Mouse (Mus musculus): ENCODE measurements around the gene Pcdh10. TPM values are rescaled to one million over a fixed set of nuclear protein-coding genes. Genes with fewer than 3 reads are reported as not detected.

Pcdh10 gene
- polyA plus RNA-seq (2015; fragmentation: Nextera tagmentation; extraction: Ambion mirVana), result 0.14 and 0.22 TPM in 2 replicates

DNA sequence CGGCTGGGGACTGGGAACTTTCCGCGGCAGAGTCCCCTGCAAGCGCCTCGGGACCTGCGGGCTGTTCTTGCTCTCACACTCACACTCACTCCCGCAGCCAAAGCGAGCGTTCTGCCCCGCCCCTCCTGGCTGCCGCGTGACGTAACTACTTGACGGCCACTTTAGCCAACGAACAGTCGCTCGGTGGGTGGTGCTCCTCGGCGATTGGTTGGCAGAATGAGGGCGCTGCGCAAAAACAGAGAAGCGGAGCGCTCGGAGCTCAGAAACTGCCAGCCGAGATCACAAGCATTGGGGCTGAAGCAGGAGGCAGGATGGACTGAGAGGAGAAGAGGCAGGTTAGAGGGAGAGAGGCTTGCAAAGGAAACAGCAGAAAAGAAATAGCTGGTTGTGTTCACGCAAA lies at the start of gene Pcdh10:
Pcdh10 (plus strand) TSS at position 254 of the 400 bp plus-strand sequence.
- H3K9ac ChIP-seq (ENCODE audit: low read depth, low read length), result no peak within 1 kb of the TSS
- H3K27ac ChIP-seq, result no peak within 1 kb of the TSS
- peak; percentile 95 for DNase-seq (ENCODE audit: low spot score)
- H3K27me3 ChIP-seq (ENCODE audit: insufficient read depth, low read length), result peaks cover 39% of the 10 kb centered on the region
- no peaks in the 10 kb centered on the region for H3K36me3 ChIP-seq (ENCODE audit: insufficient read depth, low read length)
- peak within 1 kb of the TSS; percentile 48 for H3K4me3 ChIP-seq (replicated peaks; ENCODE audit: low read depth, low read length)
- H3K4me2 ChIP-seq (ENCODE audit: low read length), result peak within 1 kb of the TSS; percentile 95
- ATAC-seq (replicated peaks; ENCODE audit: low FRiP score, low read depth), result peak; percentile 91
- WGBS, result under 1% methylated on average over 26 of the region's 26 CpGs
- no peaks in the 10 kb centered on the region for H3K9me3 ChIP-seq (replicated peaks; ENCODE audit: low read length)
- peaks cover 28% of the 10 kb centered on the region for H3K4me1 ChIP-seq (replicated peaks; ENCODE audit: insufficient read depth, low read length)
- TF ChIP-seq CTCF (IDR thresholded peaks at IDR 0.05; ENCODE audit: low read depth), result peak; percentile 27; the same call in 1 of the 2 replicates

DNA sequence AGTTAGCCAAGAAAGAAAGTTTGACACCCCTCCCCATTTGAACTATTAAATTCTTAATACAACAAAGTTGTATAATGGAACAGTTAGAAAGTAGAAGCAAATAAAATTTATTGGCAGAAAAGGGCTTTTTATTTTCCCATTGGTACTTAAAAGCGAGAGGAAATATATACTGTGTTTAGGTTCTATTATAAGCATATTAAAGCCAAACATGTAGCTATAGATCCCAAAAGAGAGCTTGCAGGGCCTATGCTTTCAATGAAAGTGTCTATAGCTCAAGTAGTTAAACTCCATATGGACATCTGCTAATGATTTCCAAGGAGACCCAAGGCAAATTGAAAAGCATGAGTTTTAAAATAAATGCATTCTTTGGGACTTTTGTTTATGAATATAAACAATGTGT lies 22.3 kb upstream of the Pcdh10 start:
- Histone ChIP-seq H3K27ac (no peak overlapping the region), H3K4me1 (replicated peaks; ENCODE audit: insufficient read depth, low read length) (no peaks in the 10 kb centered on the region), H3K4me3 (replicated peaks; ENCODE audit: low read depth, low read length) (no peak overlapping the region), H3K27me3 (ENCODE audit: insufficient read depth, low read length) (no peaks in the 10 kb centered on the region), H3K36me3 (ENCODE audit: insufficient read depth, low read length) (no peaks in the 10 kb centered on the region), H3K4me2 (ENCODE audit: low read length) (no peak overlapping the region), H3K9ac (ENCODE audit: low read depth, low read length) (no peak overlapping the region), H3K9me3 (replicated peaks; ENCODE audit: low read length) (no peaks in the 10 kb centered on the region)
- no peak for TF ChIP-seq CTCF (IDR thresholded peaks at IDR 0.05; ENCODE audit: low read depth)
- ATAC-seq (replicated peaks; ENCODE audit: low FRiP score, low read depth) (no peak), DNase-seq (ENCODE audit: low spot score) (no peak)
- 81% methylated on average over 1 of the region's 1 CpGs for WGBS

DNA sequence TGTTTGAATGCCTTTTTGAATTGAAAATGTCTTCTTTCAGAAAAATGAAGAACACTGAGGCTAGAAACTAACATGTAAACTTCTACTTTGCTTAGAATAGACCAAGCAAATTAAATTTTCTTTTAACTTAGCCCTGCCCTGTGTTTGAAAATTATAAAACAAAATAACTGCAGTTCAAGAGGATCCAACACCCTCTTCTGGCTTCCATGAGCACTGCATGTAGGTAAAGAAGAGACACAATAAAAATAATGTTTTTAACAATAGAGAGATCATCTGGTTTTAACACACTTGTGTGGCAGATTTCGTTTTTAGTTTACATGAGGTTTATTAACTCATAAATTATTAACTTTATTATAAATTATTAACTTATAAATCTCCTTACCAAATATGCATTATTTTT lies 9.2 kb upstream of the Pcdh10 start:
- no peak for DNase-seq (ENCODE audit: low spot score)
- Histone ChIP-seq H3K4me2 (ENCODE audit: low read length) (no peak overlapping the region), H3K9ac (ENCODE audit: low read depth, low read length) (no peak overlapping the region), H3K27ac (no peak overlapping the region), H3K36me3 (ENCODE audit: insufficient read depth, low read length) (no peaks in the 10 kb centered on the region), H3K4me1 (replicated peaks; ENCODE audit: insufficient read depth, low read length) (no peaks in the 10 kb centered on the region), H3K9me3 (replicated peaks; ENCODE audit: low read length) (no peaks in the 10 kb centered on the region), H3K27me3 (ENCODE audit: insufficient read depth, low read length) (no peaks in the 10 kb centered on the region), H3K4me3 (replicated peaks; ENCODE audit: low read depth, low read length) (no peak overlapping the region)
- no peak for ATAC-seq (replicated peaks; ENCODE audit: low FRiP score, low read depth)
- peak; percentile 40; the same call in 1 of the 2 replicates for TF ChIP-seq CTCF (IDR thresholded peaks at IDR 0.05; ENCODE audit: low read depth)
- 54% methylated on average over 1 of the region's 1 CpGs for WGBS

DNA sequence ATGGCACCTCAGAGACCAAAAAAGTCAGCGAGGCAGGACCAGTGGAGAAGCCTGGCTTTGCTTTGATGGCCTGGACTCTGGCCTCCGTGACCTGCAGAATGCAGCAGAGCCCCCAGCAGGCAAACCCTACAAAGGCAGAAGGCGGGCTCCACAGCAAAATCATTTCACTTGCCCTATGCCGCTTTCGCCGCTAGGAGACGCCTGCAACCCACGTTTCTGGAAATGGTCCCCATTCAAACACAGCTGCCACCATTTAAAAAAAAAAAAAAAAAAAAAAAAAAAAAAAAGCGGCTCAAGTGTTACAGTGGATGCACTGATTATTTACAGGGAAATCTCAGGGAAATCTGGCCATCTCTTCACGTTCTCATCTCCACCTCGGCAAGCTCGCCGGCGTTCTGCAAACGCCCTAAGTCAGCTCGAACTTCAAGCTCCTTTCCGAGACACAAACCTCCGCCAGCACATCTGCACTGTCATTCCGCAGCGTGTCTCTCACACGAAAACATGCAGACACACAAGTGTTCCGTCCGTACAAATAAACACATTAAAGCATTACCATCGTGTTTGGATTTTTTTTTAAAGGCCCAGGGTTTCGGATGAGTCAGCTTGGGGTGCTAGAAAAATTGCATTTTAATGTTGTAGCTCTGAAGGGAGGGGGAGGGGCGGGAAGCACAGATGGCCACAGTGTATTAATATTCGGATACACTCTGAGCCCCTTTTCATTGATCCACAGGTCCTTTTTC lies 2.3 kb upstream of the Pcdh10 start:
- H3K27me3 ChIP-seq (ENCODE audit: insufficient read depth, low read length), result peaks cover 24% of the 10 kb centered on the region
- peak overlapping the region; percentile 95 for H3K4me2 ChIP-seq (ENCODE audit: low read length)
- H3K27ac ChIP-seq, result no peak overlapping the region
- DNase-seq (ENCODE audit: low spot score) (peak; percentile 85), ATAC-seq (replicated peaks; ENCODE audit: low FRiP score, low read depth) (0 out of 2 replicates have a peak, but pooled peaks have one; percentile 12)
- no peaks in the 10 kb centered on the region for H3K36me3 ChIP-seq (ENCODE audit: insufficient read depth, low read length)
- peak; percentile 83 for TF ChIP-seq CTCF (IDR thresholded peaks at IDR 0.05; ENCODE audit: low read depth)
- H3K4me3 ChIP-seq (replicated peaks; ENCODE audit: low read depth, low read length), result peak overlapping the region; percentile 48
- under 1% methylated on average over 27 of the region's 27 CpGs for WGBS
- no peak overlapping the region for H3K9ac ChIP-seq (ENCODE audit: low read depth, low read length)
- H3K4me1 ChIP-seq (replicated peaks; ENCODE audit: insufficient read depth, low read length), result peaks cover 21% of the 10 kb centered on the region
- H3K9me3 ChIP-seq (replicated peaks; ENCODE audit: low read length), result no peaks in the 10 kb centered on the region

DNA sequence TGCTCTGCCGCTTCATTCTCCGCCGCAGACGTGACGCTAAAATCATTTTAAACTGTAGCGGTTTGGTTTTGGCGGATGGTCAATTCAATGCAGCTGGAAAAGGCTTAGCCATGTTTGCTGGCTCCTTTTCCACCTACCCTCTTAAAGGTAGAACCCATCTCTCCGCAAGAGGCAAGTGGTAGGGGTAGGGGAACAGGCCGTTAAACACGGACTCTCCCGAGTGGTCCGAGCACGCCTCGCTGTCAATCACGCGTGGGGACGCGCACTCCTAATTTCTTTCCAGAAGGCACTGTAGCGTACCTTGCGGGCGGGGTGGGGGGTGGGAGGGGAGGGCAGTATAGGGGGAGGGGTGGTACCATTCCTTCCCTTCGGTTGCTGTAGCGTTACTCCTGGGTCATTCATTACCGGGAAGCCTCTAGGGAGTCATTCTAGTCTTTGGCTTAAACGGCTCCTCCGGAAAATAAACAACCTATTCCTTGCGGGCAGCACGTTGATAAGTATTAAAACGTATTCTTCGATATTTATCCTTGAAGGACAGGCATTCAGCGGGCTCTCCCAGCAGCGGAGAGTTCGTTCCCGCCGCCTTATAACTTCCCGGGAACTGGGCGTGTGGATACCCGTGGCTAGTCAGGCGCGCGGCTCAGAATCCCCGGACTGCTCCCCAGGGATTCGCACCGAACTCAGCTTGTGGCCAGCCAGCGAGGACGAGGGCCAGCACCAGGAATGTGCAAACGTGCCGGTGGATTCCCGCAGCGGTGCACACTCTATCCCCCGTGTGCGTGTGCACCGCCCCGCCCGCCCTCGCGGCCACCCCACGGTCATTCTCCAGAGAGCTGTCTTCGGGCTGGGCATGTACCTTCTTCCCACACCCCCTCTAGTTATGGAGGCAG lies 1.5 kb upstream of the Pcdh10 start:
- WGBS, result under 1% methylated on average over 59 of the region's 59 CpGs

DNA sequence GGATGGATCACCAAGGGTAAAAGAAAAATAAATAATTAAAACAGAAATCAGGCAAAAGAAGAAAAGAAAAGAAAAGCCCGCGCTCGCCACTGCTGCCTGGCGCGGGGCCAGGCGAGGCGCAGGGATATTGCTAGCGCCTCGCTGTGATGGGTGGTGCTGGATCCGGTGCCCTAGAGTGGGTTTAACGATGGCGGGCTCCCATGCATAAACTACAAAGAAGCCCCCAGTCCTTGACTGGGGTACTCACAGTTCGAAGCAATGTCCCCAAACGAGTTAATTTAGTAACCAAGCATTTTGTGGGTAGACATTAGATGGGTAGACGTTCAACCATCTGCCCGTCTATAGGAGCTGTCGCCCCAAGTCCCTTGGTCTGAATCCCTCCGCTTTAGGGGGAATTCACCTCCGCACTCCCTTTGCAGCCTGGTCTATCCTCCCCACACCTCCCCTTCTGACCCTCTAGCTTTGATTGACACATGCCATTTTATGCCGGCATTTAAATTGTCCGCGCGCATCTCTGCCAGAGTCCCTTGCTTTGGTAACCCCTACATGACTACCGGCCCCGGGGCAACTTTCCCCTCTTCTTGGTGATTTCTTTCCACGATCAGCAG lies 703 bp upstream of the Pcdh10 start:
- no peaks in the 10 kb centered on the region for H3K36me3 ChIP-seq (ENCODE audit: insufficient read depth, low read length)
- peaks cover 28% of the 10 kb centered on the region for H3K4me1 ChIP-seq (replicated peaks; ENCODE audit: insufficient read depth, low read length)
- peak overlapping the region; percentile 48 for H3K4me3 ChIP-seq (replicated peaks; ENCODE audit: low read depth, low read length)
- H3K27me3 ChIP-seq (ENCODE audit: insufficient read depth, low read length), result peaks cover 37% of the 10 kb centered on the region
- no peak for DNase-seq (ENCODE audit: low spot score)
- no peak for TF ChIP-seq CTCF (IDR thresholded peaks at IDR 0.05; ENCODE audit: low read depth)
- H3K27ac ChIP-seq, result no peak overlapping the region
- peak overlapping the region; percentile 95 for H3K4me2 ChIP-seq (ENCODE audit: low read length)
- ATAC-seq (replicated peaks; ENCODE audit: low FRiP score, low read depth), result no peak
- H3K9me3 ChIP-seq (replicated peaks; ENCODE audit: low read length), result no peaks in the 10 kb centered on the region
- WGBS, result under 1% methylated on average over 26 of the region's 26 CpGs
- no peak overlapping the region for H3K9ac ChIP-seq (ENCODE audit: low read depth, low read length)

More for the DNA sequence above, 1.5 kb upstream of the Pcdh10 start:
- Histone ChIP-seq H3K4me1 (replicated peaks; ENCODE audit: insufficient read depth, low read length) (peaks cover 28% of the 10 kb centered on the region), H3K4me3 (replicated peaks; ENCODE audit: low read depth, low read length) (peak overlapping the region; percentile 48), H3K27ac (no peak overlapping the region), H3K9me3 (replicated peaks; ENCODE audit: low read length) (no peaks in the 10 kb centered on the region), H3K36me3 (ENCODE audit: insufficient read depth, low read length) (no peaks in the 10 kb centered on the region), H3K4me2 (ENCODE audit: low read length) (peak overlapping the region; percentile 95), H3K27me3 (ENCODE audit: insufficient read depth, low read length) (peaks cover 33% of the 10 kb centered on the region), H3K9ac (ENCODE audit: low read depth, low read length) (0 out of 2 replicates have a peak overlapping the region, but pooled peaks have one; percentile 8)
- DNase-seq (ENCODE audit: low spot score) (no peak), ATAC-seq (replicated peaks; ENCODE audit: low FRiP score, low read depth) (no peak)
- TF ChIP-seq CTCF (IDR thresholded peaks at IDR 0.05; ENCODE audit: low read depth), result no peak

Measured in kidney, postnatal 0 days (tissue).